Comparison of ENCODE assay signal across 13 mouse cellular contexts in genomic region chr7:49604965-49605795, GRCm38 (mm10). TPM values are rescaled to one million over a fixed set of nuclear protein-coding genes. Genes with fewer than 3 reads are reported as not detected.
A peak's percentile ranks its signal among the peaks of the same experiment; 100 is the strongest.
DNase-seq lines count a peak whose midpoint lies in the region; ATAC-seq lines count a peak whose summit lies in the region.
"Had no signal": no experiment of that assay in that cellular context is flagged by ENCODE, and none has a peak within 500 bp of the region (broad histone marks: within the 10 kb centered on the region; RNA-seq: fewer than 3 reads in every experiment).

No protein-coding gene starts in this region.

- H3K4me2 ChIP-seq in kidney, embryonic 16.5 days (replicated peaks; ENCODE audit: low read depth, low read length) = no peak overlapping the region
- H3K4me2 ChIP-seq: limb, embryonic 13.5 days had no signal

- H3K9me3 ChIP-seq in kidney, embryonic 16.5 days (ENCODE audit: low read length) = no peaks in the 10 kb centered on the region
- no peaks in the 10 kb centered on the region for H3K9me3 ChIP-seq in limb, embryonic 10.5 days (replicated peaks)
- H3K9me3 ChIP-seq: limb, embryonic 13.5 days had no signal

- WGBS in kidney, embryonic 16.5 days = 88% methylated on average over 15 of the region's 15 CpGs
- WGBS in limb, embryonic 10.5 days = 91% methylated on average over 15 of the region's 15 CpGs

- no peak overlapping the region for H3K4me3 ChIP-seq in kidney, embryonic 16.5 days (ENCODE audit: low read length)
- no peak overlapping the region for H3K4me3 ChIP-seq in limb, embryonic 10.5 days
- H3K4me3 ChIP-seq: limb, embryonic 13.5 days had no signal

- peak; percentile 41 for DNase-seq in cerebellum, adult 11-12 months
- DNase-seq in cerebellum, adult 8-10 months = no peak
- DNase-seq in kidney, adult 8-10 months = peak; percentile 32 to 55
- DNase-seq in lung, postnatal 10 days = peak; percentile 39
- no peak for DNase-seq in spleen, postnatal 36 days (ENCODE audit: low spot score in 2 of 2)
- DNase-seq in limb, embryonic 10.5 days (ENCODE audit: low spot score) = no peak
- DNase-seq: gastrocnemius, postnatal 36 days; layer of hippocampus, adult 9-11 months had no signal

- H3K27me3 ChIP-seq in kidney, embryonic 16.5 days (ENCODE audit: insufficient read depth, low read length) = no peaks in the 10 kb centered on the region
- H3K27me3 ChIP-seq in limb, embryonic 10.5 days (ENCODE audit: low read depth, poor library complexity, severe bottlenecking) = no peaks in the 10 kb centered on the region
- H3K27me3 ChIP-seq: limb, embryonic 13.5 days had no signal

- H3K9ac ChIP-seq in kidney, embryonic 16.5 days (replicated peaks; ENCODE audit: low read length) = no peak overlapping the region
- H3K9ac ChIP-seq: limb, embryonic 13.5 days had no signal

- peaks cover 45% of the 10 kb centered on the region; the same call in 1 of the 2 replicates for H3K36me3 ChIP-seq in kidney, embryonic 16.5 days (ENCODE audit: insufficient read depth, low read length)
- peaks cover 7% of the 10 kb centered on the region; the same call in 1 of the 2 replicates for H3K36me3 ChIP-seq in limb, embryonic 10.5 days

- H3K27ac ChIP-seq in kidney, embryonic 16.5 days (ENCODE audit: low read length) = no peak overlapping the region
- H3K27ac ChIP-seq in limb, embryonic 10.5 days = no peak overlapping the region
- H3K27ac ChIP-seq: limb, embryonic 13.5 days; macrophage had no signal

- ATAC-seq in kidney, embryonic 16.5 days (ENCODE audit: low FRiP score, low TSS enrichment) = no peak
- 0 out of 2 replicates have a peak, but pooled peaks have one; percentile 1 for ATAC-seq in granulocyte monocyte progenitor cell, adult 5-6 weeks (replicated peaks; ENCODE audit: poor library complexity, severe bottlenecking)

- peaks cover 12% of the 10 kb centered on the region; the same call in 1 of the 2 replicates for H3K4me1 ChIP-seq in kidney, embryonic 16.5 days (ENCODE audit: insufficient read depth, low read length)
- H3K4me1 ChIP-seq in limb, embryonic 10.5 days = peaks cover 2% of the 10 kb centered on the region; the same call in 1 of the 2 replicates

RNA-seq across cellular contexts. Expression of gene Dbx1, which starts 31.5 kb away (rescaled TPM):
- polyA plus RNA-seq in kidney, embryonic 16.5 days (2015; fragmentation: Nextera tagmentation; extraction: Ambion mirVana) = not detected in 2 replicates
- total RNA-seq in granulocyte monocyte progenitor cell, adult 5-6 weeks (2014; fragmentation: Nextera tagmentation) = not detected in 2 replicates
- not detected in 2 replicates for total RNA-seq in granulocyte monocyte progenitor cell, adult 5-6 weeks (2017)
- polyA plus RNA-seq in limb, embryonic 10.5 days (2016; fragmentation: Nextera tagmentation; extraction: Ambion mirVana) = not detected in 2 replicates
- total RNA-seq: gastrocnemius, postnatal 36 days had no signal
- polyA plus RNA-seq: macrophage; testis, adult 2 months had no signal

Comparison
In these comparisons a context has a peak if more than half of its experiments do, and no peak if none do; other contexts are left out.
1. DNase-seq: peak in cerebellum, adult 11-12 months (single experiment), kidney, adult 8-10 months (2 of 2) and lung, postnatal 10 days (single experiment); none in cerebellum, adult 8-10 months (single experiment), spleen, postnatal 36 days (0 of 2) and limb, embryonic 10.5 days (single experiment).